Mouse (Mus musculus): ENCODE measurements at regions not wholly inside any gene's neighbourhood (a gene's known extent, or its start where the extent isn't known, plus 50 kb on each side); places are given as distances from the start of the nearest gene placed in this dataset.

DNA sequence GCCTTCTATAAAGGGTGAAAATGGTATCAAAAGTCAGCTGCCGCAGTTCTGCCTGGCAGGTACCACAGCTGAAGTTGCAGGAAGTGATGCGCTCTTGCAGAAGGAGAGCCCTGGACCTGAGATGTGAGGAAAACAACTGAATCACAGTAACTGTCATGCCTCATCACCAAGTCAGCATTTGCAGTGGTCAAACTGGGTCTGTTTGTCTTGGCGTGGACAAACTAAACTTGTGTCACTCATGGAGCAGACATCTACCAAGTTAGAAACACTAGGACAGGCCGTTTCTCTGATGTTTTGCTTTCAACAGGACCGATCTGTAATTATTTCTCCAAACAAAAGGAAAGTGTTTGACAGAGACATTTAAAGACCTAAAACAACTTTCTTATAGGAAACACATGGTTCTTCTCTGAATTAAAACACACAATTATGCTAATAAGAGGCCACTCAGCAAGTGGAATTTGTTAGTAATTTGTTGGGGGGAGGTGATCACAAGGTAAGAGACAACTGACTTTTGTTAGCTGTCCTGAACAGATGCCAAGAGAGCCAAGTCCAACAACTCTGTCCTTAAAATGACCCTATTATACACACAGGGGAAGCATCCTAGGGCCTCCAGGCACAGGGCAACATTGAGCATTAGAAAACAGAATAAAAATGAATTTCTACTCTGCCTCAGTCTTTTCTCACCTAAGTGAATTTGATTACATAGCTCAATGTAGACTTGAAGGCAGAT, 470.2 kb downstream of the Ebf1 start:
- Histone ChIP-seq H3K4me3 (ENCODE audit: control insufficient read depth, insufficient read depth, low read length) (no peak overlapping the region), H3K27me3 (ENCODE audit: control insufficient read depth, insufficient read depth, low read length) (no peaks in the 10 kb centered on the region), H3K36me3 (ENCODE audit: control insufficient read depth, insufficient read depth, low read length) (no peaks in the 10 kb centered on the region), H3K4me1 (replicated peaks; ENCODE audit: control insufficient read depth, insufficient read depth, low read length) (no peaks in the 10 kb centered on the region), H3K27ac (ENCODE audit: control insufficient read depth, insufficient read depth, low read length) (no peak overlapping the region)
- WGBS, result 87% methylated on average over 5 of the region's 5 CpGs
- TF ChIP-seq CTCF (IDR thresholded peaks at IDR 0.05; ENCODE audit: borderline replicate concordance, control insufficient read depth, extremely low read depth, insufficient read depth, low read length, poor library complexity), result no peak
- no peak for TF ChIP-seq POLR2A (IDR thresholded peaks at IDR 0.05; ENCODE audit: control insufficient read depth, extremely low read depth, insufficient read depth, low read length, poor library complexity)
- no peak for DNase-seq

DNA sequence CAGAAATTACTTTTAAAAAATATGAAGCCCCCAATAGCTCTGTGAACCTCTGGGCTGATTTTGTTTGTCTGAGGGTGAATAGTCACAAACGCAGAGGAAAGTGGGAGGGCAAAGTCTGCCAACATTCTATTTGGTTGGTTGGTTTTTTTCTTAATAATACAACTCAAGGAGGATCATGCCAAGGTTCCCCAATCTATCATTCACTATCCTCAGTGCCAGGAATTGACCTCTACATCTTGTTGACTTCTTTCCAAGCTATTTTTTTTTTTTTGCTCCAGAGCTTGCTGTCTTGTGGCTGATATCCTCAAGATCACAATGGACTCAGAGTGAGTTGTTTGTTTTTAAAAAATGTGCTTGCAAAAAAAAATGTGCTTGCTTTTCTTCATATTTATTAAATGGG, 471.2 kb downstream of the Ebf1 start:
- Histone ChIP-seq H3K27me3 (ENCODE audit: control insufficient read depth, insufficient read depth, low read length) (no peaks in the 10 kb centered on the region), H3K4me3 (ENCODE audit: control insufficient read depth, insufficient read depth, low read length) (no peak overlapping the region), H3K27ac (ENCODE audit: control insufficient read depth, insufficient read depth, low read length) (no peak overlapping the region), H3K4me1 (replicated peaks; ENCODE audit: control insufficient read depth, insufficient read depth, low read length) (no peaks in the 10 kb centered on the region), H3K36me3 (ENCODE audit: control insufficient read depth, insufficient read depth, low read length) (no peaks in the 10 kb centered on the region)
- no peak for TF ChIP-seq POLR2A (IDR thresholded peaks at IDR 0.05; ENCODE audit: control insufficient read depth, extremely low read depth, insufficient read depth, low read length, poor library complexity)
- no peak for TF ChIP-seq CTCF (IDR thresholded peaks at IDR 0.05; ENCODE audit: borderline replicate concordance, control insufficient read depth, extremely low read depth, insufficient read depth, low read length, poor library complexity)
- DNase-seq, result no peak
- 81% methylated on average over 1 of the region's 1 CpGs for WGBS

DNA sequence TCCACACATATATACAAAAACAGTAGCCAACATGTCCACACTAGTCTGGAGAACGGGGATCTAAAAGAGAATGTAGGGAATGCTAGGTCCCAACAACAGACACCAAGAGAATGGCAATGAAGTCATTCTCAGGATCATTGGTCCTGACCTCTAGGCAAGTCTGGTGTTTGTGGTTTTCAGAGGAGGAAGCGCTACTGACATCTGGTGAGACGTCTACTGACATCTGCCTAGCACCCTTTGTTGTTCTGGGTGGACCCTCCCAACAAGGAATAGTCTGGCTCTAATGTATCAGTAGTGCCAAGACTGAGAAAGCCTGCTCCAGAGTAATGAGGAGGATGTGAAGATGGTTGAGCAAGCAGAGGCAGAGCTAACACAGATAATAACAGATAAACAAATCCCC, 472.4 kb downstream of the Ebf1 start:
- no peak for TF ChIP-seq POLR2A (IDR thresholded peaks at IDR 0.05; ENCODE audit: control insufficient read depth, extremely low read depth, insufficient read depth, low read length, poor library complexity)
- no peak for TF ChIP-seq CTCF (IDR thresholded peaks at IDR 0.05; ENCODE audit: borderline replicate concordance, control insufficient read depth, extremely low read depth, insufficient read depth, low read length, poor library complexity)
- Histone ChIP-seq H3K4me1 (replicated peaks; ENCODE audit: control insufficient read depth, insufficient read depth, low read length) (no peaks in the 10 kb centered on the region), H3K27me3 (ENCODE audit: control insufficient read depth, insufficient read depth, low read length) (no peaks in the 10 kb centered on the region), H3K36me3 (ENCODE audit: control insufficient read depth, insufficient read depth, low read length) (no peaks in the 10 kb centered on the region), H3K4me3 (ENCODE audit: control insufficient read depth, insufficient read depth, low read length) (no peak overlapping the region), H3K27ac (ENCODE audit: control insufficient read depth, insufficient read depth, low read length) (no peak overlapping the region)
- no peak for DNase-seq
- 54% methylated on average over 3 of the region's 3 CpGs for WGBS

DNA sequence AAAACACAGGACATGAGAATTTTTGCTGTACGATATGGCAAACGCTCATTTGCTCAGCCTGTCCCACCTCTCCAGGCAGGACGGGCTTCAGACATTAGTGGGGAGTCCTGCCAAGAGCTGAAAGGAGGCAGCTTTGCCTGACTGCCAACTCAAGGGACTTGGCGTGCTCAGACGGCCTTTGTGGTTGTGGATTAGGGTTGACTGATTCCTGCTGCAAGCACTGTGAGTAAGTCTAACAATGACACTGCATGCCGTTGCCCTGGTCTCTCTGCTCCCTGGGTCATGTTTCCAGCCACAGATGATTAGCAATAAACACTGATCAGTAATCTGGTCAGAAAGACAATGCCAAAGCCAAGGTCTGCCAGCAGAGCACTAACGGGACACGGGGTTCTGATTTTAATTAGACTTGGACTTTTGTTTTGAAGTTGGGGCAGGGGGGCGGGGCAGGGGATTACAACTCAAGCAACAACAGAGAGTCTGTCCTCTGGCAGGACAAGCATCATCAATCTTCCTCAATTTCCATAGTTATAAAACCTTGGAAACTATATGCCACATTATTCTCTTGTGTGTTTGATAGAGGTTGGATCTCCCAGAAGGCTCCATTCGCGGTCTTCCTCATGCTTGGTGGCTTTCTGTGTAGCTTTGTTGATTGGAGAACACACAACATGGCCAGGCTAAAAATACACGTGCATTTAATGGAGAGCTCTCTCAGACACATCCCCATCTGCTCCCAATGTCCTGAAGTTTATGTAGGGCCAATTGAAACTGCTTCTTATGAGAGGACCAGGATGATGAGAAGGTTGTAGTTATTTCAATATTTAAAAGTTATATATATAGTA, 486.6 kb downstream of the Ebf1 start:
- DNase-seq, result no peak
- H3K4me3 ChIP-seq (ENCODE audit: control insufficient read depth, insufficient read depth, low read length), result no peak overlapping the region
- WGBS, result 92% methylated on average over 12 of the region's 12 CpGs
- H3K4me1 ChIP-seq (replicated peaks; ENCODE audit: control insufficient read depth, insufficient read depth, low read length), result no peaks in the 10 kb centered on the region
- no peaks in the 10 kb centered on the region for H3K36me3 ChIP-seq (ENCODE audit: control insufficient read depth, insufficient read depth, low read length)
- no peaks in the 10 kb centered on the region for H3K27me3 ChIP-seq (ENCODE audit: control insufficient read depth, insufficient read depth, low read length)
- no peak overlapping the region for H3K27ac ChIP-seq (ENCODE audit: control insufficient read depth, insufficient read depth, low read length)
- TF ChIP-seq POLR2A (IDR thresholded peaks at IDR 0.05; ENCODE audit: control insufficient read depth, extremely low read depth, insufficient read depth, low read length, poor library complexity) (no peak), CTCF (IDR thresholded peaks at IDR 0.05; ENCODE audit: borderline replicate concordance, control insufficient read depth, extremely low read depth, insufficient read depth, low read length, poor library complexity) (no peak)

DNA sequence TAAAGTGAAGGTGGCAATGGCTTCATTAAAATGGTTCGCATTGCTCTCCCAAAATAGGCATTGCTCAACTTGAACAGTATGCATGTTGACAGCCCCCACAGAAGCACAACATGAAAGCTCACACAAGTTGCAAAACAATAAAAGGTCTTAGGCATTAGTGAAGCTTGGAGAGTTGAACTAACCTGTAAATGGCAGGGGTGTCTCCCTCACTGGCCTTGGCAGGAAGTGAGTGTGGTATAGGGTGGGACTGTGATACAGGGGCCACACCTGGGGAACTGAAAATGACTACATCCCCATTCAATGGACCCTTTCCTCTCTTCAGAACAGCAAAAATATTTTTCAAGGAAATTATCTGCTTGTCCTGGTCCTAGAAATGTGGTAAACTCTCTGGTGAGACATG, 499.6 kb downstream of the Ebf1 start:
- no peaks in the 10 kb centered on the region for H3K36me3 ChIP-seq (ENCODE audit: control insufficient read depth, insufficient read depth, low read length)
- no peaks in the 10 kb centered on the region for H3K27me3 ChIP-seq (ENCODE audit: control insufficient read depth, insufficient read depth, low read length)
- DNase-seq, result no peak
- H3K27ac ChIP-seq (ENCODE audit: control insufficient read depth, insufficient read depth, low read length), result no peak overlapping the region
- WGBS, result 93% methylated on average over 1 of the region's 1 CpGs
- TF ChIP-seq POLR2A (IDR thresholded peaks at IDR 0.05; ENCODE audit: control insufficient read depth, extremely low read depth, insufficient read depth, low read length, poor library complexity) (no peak), CTCF (IDR thresholded peaks at IDR 0.05; ENCODE audit: borderline replicate concordance, control insufficient read depth, extremely low read depth, insufficient read depth, low read length, poor library complexity) (no peak)
- no peaks in the 10 kb centered on the region for H3K4me1 ChIP-seq (replicated peaks; ENCODE audit: control insufficient read depth, insufficient read depth, low read length)
- H3K4me3 ChIP-seq (ENCODE audit: control insufficient read depth, insufficient read depth, low read length), result no peak overlapping the region

DNA sequence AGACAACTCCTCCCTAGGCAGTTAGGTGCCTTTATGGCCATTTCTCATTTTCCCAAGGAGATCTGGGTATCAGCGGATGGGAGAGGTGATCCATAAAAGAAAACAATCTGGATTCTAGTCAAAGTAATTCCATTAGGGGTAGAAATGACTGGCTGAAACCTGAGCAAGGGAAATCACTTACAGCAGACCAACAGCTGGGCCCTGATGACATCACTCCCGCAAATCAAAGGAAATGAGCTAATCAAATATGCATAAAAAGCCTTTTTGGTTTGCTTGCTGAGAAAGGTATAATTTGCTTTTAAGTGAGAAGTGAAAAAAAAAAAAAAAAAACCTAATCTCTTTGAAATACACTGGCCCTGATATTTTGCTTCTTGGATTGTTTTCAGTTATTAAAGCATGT, 506.2 kb downstream of the Ebf1 start:
- Histone ChIP-seq H3K4me3 (ENCODE audit: control insufficient read depth, insufficient read depth, low read length) (no peak overlapping the region), H3K36me3 (ENCODE audit: control insufficient read depth, insufficient read depth, low read length) (no peaks in the 10 kb centered on the region), H3K4me1 (replicated peaks; ENCODE audit: control insufficient read depth, insufficient read depth, low read length) (no peaks in the 10 kb centered on the region), H3K27ac (ENCODE audit: control insufficient read depth, insufficient read depth, low read length) (no peak overlapping the region), H3K27me3 (ENCODE audit: control insufficient read depth, insufficient read depth, low read length) (no peaks in the 10 kb centered on the region)
- no peak for DNase-seq
- TF ChIP-seq CTCF (IDR thresholded peaks at IDR 0.05; ENCODE audit: borderline replicate concordance, control insufficient read depth, extremely low read depth, insufficient read depth, low read length, poor library complexity) (no peak), POLR2A (IDR thresholded peaks at IDR 0.05; ENCODE audit: control insufficient read depth, extremely low read depth, insufficient read depth, low read length, poor library complexity) (no peak)
- 80% methylated on average over 2 of the region's 2 CpGs for WGBS

Measured in thymus, adult 2 months (tissue).